Mouse (Mus musculus) kidney, embryonic 16.5 days (tissue): ENCODE measurements around the gene Gm6657. TPM values are rescaled to one million over a fixed set of nuclear protein-coding genes. Genes with fewer than 3 reads are reported as not detected.

Experiments
- ATAC-seq: fragments of 200-750 bp; cut with Nextera tagmentation; 2 replicates; pipeline ENCODE4 v1.8.0; 2017; ENCODE audit warnings: moderate TSS enrichment; ENCODE audit not compliant: low FRiP score, low TSS enrichment
- H3K27ac ChIP-seq: fragments of 300-500 bp; sonication (generic); 2 replicates; pipeline ENCODE4 v1.5.1; 2014; ENCODE audit warnings: low read length
- H3K27me3 ChIP-seq: fragments of 300-500 bp; sonication (generic); 2 replicates; pipeline ENCODE4 v1.6.1; 2014; ENCODE audit warnings: low read length, control low read depth, mixed read lengths; ENCODE audit not compliant: insufficient read depth
- H3K36me3 ChIP-seq: fragments of 300-500 bp; sonication (generic); 2 replicates; pipeline ENCODE4 v1.6.1; 2014; ENCODE audit warnings: low read length, control low read depth, mixed read lengths; ENCODE audit not compliant: insufficient read depth
- H3K4me1 ChIP-seq: fragments of 300-500 bp; sonication (generic); 2 replicates; pipeline ENCODE4 v1.6.1; 2014; ENCODE audit warnings: low read length, control low read depth, mixed read lengths; ENCODE audit not compliant: insufficient read depth
- H3K4me2 ChIP-seq: fragments of 300-500 bp; sonication (generic); replicated peaks from 2 replicates; pipeline ENCODE4 v1.6.1; 2014; ENCODE audit warnings: low read depth, low read length
- H3K4me3 ChIP-seq: fragments of 300-500 bp; sonication (generic); 2 replicates; pipeline ENCODE4 v1.5.1; 2014; ENCODE audit warnings: mild to moderate bottlenecking, low read length
- H3K9ac ChIP-seq: fragments of 300-500 bp; sonication (generic); replicated peaks from 2 replicates; pipeline ENCODE4 v1.6.1; 2014; ENCODE audit warnings: low read length
- H3K9me3 ChIP-seq: fragments of 300-500 bp; sonication (generic); 2 replicates; pipeline ENCODE4 v1.6.1; 2016; ENCODE audit warnings: low read length, control low read depth
- polyA plus RNA-seq: library from polyadenylated mRNA; unstranded; fragments of >200 nt; fragmentation: Nextera tagmentation; extraction: Ambion mirVana; gene quantifications from 2 replicates; pipeline ENCODE4 v1.2.1, GENCODE M21; 2015

The Gm6657 gene
- polyA plus RNA-seq, 1 experiment from 2014 or later: not detected

- Histone ChIP-seq H3K4me3 (no peak overlapping the region), H3K4me1 (no peaks in the 10 kb centered on the region), H3K4me2 (no peak overlapping the region), H3K9ac (no peak overlapping the region), H3K27me3 (no peaks in the 10 kb centered on the region), H3K9me3 (no peaks in the 10 kb centered on the region), H3K27ac (no peak overlapping the region), H3K36me3 (no peaks in the 10 kb centered on the region)
- ATAC-seq: no peak
Observed at GRCm38 (mm10) chr12:78249151-78249550, 55.1 kb downstream of the Gm6657 start.

Other genes starting within 250 kb of the Gm6657 start
- gene Gphn, start 32.1 kb downstream of the Gm6657 start, polyA plus RNA-seq: 16.9 and 17.4 TPM in 2 replicates